Mouse (Mus musculus) left cerebral cortex, adult 11 months (tissue): ENCODE measurements around the gene Atxn7l2.
A peak's percentile ranks its signal among the peaks of the same experiment; 100 is the strongest.

Source experiments
- DNase-seq: peaks from one replicate; pipeline ENCODE4 v3.0.0; 2022; ENCODE audit warnings: low spot score

Atxn7l2 gene

GRCm38 (mm10) chr3:108205601-108206000 lies 5.1 kb downstream of the Atxn7l2 start:
- no peak for DNase-seq

- no peak for DNase-seq
Measured at GRCm38 (mm10) chr3:108204470-108204869, 6.3 kb downstream of the Atxn7l2 start.

- DNase-seq, result no peak
Measured at GRCm38 (mm10) chr3:108203621-108204325, 7.0 kb downstream of the Atxn7l2 start.

- no peak for DNase-seq
Measured at GRCm38 (mm10) chr3:108203212-108203611, 7.5 kb downstream of the Atxn7l2 start.

GRCm38 (mm10) chr3:108202506-108202905 lies 8.2 kb downstream of the Atxn7l2 start:
- no peak for DNase-seq

GRCm38 (mm10) chr3:108200329-108201323 lies 10.1 kb downstream of the Atxn7l2 start, which contains the start of gene Cyb561d1:
Gene Cyb561d1, minus strand, starts transcription at chr3:108201212.
- peak; percentile 85 for DNase-seq

- no peak for DNase-seq
Measured at GRCm38 (mm10) chr3:108199231-108199630, 11.5 kb downstream of the Atxn7l2 start.

GRCm38 (mm10) chr3:108197066-108197497 lies 13.7 kb downstream of the Atxn7l2 start:
- peak; percentile 68 for DNase-seq

GRCm38 (mm10) chr3:108195941-108196590 lies 14.7 kb downstream of the Atxn7l2 start:
- peak; percentile 65 for DNase-seq

- DNase-seq, result no peak
Measured at GRCm38 (mm10) chr3:108195287-108195686, 15.4 kb downstream of the Atxn7l2 start.

- no peak for DNase-seq
Measured at GRCm38 (mm10) chr3:108193686-108194085, 17.0 kb downstream of the Atxn7l2 start.

GRCm38 (mm10) chr3:108189897-108190296 lies 20.8 kb downstream of the Atxn7l2 start:
- DNase-seq, result no peak

- no peak for DNase-seq
Measured at GRCm38 (mm10) chr3:108188716-108189490, 21.8 kb downstream of the Atxn7l2 start.

GRCm38 (mm10) chr3:108187111-108187795 lies 23.5 kb downstream of the Atxn7l2 start:
- DNase-seq, result no peak

GRCm38 (mm10) chr3:108186098-108187047 lies 24.4 kb downstream of the Atxn7l2 start, which contains the start of gene Amigo1:
Gene Amigo1, plus strand, starts transcription at chr3:108186335.
- no peak for DNase-seq

GRCm38 (mm10) chr3:108185460-108186097 lies 25.2 kb downstream of the Atxn7l2 start:
- DNase-seq, result no peak

GRCm38 (mm10) chr3:108184742-108185141 lies 26.0 kb downstream of the Atxn7l2 start:
- DNase-seq, result no peak

GRCm38 (mm10) chr3:108180514-108180913 lies 30.2 kb downstream of the Atxn7l2 start:
- no peak for DNase-seq
